Mouse (Mus musculus) myocyte (in vitro differentiated cells): ENCODE data around the gene Rbm4.

Experiments
- CEBPB ChIP-seq: IDR thresholded peaks from 2 replicates; pipeline ENCODE4 v1.6.1; 2011; ENCODE audit warnings: mild to moderate bottlenecking, moderate library complexity; ENCODE audit not compliant: poor library complexity, insufficient read depth, severe bottlenecking
- MAX ChIP-seq: IDR thresholded peaks from one replicate; pipeline ENCODE4 v1.6.1; 2011; ENCODE audit warnings: low read depth, mild to moderate bottlenecking, control low read depth
- MYOD1 ChIP-seq, 3 experiments: IDR thresholded peaks; one replicate each; pipeline ENCODE4 v1.6.1; 2011; ENCODE audit warnings: control low read depth in 2 of 3, low read depth in 2 of 3, mild to moderate bottlenecking in 2 of 3, moderate library complexity in 1 of 3; ENCODE audit not compliant: insufficient read length in 2 of 3, control insufficient read depth in 1 of 3
- POLR2A ChIP-seq: IDR thresholded peaks from one replicate; pipeline ENCODE4 v1.6.1; 2011; ENCODE audit warnings: low read depth, mild to moderate bottlenecking, control low read depth, moderate library complexity; ENCODE audit not compliant: insufficient read length
- POLR2AphosphoS2 ChIP-seq: IDR thresholded peaks from one replicate; pipeline ENCODE4 v1.6.1; 2011; ENCODE audit warnings: low read depth, control low read depth; ENCODE audit not compliant: insufficient read length
- SRF ChIP-seq: IDR thresholded peaks from one replicate; pipeline ENCODE4 v1.6.1; 2011; ENCODE audit warnings: low read depth; ENCODE audit not compliant: control insufficient read depth, insufficient read length
- TCF12 ChIP-seq: IDR thresholded peaks from one replicate; pipeline ENCODE4 v1.6.1; 2011; ENCODE audit warnings: mild to moderate bottlenecking, control low read depth; ENCODE audit not compliant: poor library complexity, insufficient read depth, severe bottlenecking

- TF ChIP-seq POLR2A (no peak), MAX (no peak), MYOD1 (IDR thresholded peaks at IDR 0.05; ENCODE audit: control insufficient read depth in 1 of 3, insufficient read length in 2 of 3, low read depth in 2 of 3) (no peak), SRF (no peak), TCF12 (no peak), POLR2AphosphoS2 (no peak), CEBPB (no peak)
Measured at GRCm38 (mm10) chr19:4802691-4803091, 9.0 kb upstream of the Rbm4 start.
